Mouse (Mus musculus) urinary bladder, postnatal 14 days (tissue): Measurements from ENCODE around the gene Ston1.

Experiments
- DNase-seq: peaks from one replicate; pipeline ENCODE4 v3.0.0; 2021; ENCODE audit warnings: low spot score

The Ston1 gene

DNA sequence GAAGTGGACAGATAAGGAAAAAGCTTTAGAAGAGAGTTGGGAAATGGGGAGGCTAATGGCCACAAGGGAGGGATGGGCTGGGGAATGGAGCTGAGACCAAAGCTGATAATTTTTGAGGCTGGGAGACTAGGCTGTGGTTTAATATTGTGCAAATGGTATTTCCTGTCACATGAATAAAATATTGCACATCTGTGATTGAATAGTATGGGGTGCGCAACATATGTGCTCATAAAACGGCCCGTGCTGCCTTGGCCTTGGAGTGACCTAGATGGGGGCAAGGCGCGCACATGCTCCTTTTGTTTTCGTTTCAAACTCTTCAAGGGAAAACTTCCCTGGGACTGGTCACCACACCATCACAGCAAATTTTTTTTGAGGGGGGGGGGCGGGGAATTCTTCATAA lies 28.4 kb downstream of the Ston1 start:
- no peak for DNase-seq

DNA sequence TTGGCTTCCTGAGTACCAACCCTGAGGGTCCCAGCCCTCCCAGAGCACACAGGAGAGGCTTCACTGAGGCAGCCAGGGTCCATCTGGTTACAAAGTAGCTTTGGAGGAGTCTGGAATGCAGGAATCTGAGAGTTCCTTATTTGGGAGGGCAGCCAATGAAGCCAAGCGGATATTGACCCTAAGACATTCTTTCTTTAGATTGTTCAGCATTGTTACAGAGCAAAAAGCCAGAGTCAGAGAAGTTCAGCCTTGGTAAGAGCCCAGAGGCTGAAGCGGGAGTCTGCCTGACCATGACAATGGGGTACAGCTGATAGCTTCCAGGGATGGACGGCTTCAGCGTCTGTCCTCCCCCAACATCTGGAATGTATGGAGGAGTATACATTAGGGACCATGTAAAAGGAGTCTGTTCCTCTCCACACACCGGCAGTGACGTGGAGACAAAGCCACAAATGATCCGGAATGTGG lies 28.9 kb downstream of the Ston1 start:
- DNase-seq, result no peak

DNA sequence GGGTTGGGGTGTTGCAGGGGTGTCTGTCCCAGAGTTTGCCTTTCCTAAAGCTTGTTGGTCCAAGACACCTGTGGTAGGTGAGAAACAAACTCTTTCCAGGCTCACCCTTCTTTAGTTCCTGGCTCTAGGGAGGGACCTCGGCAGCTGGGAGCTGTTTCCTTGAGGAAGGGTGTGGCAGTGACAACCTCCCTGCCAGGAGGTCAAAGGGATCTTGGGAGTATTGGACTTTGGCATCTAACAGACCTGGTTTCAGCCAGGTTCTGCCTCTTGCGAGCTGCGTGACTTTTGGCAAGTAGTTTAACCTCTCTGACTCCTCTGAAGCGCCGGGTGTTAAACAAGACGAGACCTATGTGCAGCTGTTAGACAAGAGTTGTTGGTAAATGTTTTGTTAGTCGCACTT lies 29.7 kb downstream of the Ston1 start:
- DNase-seq, result peak; percentile 34

DNA sequence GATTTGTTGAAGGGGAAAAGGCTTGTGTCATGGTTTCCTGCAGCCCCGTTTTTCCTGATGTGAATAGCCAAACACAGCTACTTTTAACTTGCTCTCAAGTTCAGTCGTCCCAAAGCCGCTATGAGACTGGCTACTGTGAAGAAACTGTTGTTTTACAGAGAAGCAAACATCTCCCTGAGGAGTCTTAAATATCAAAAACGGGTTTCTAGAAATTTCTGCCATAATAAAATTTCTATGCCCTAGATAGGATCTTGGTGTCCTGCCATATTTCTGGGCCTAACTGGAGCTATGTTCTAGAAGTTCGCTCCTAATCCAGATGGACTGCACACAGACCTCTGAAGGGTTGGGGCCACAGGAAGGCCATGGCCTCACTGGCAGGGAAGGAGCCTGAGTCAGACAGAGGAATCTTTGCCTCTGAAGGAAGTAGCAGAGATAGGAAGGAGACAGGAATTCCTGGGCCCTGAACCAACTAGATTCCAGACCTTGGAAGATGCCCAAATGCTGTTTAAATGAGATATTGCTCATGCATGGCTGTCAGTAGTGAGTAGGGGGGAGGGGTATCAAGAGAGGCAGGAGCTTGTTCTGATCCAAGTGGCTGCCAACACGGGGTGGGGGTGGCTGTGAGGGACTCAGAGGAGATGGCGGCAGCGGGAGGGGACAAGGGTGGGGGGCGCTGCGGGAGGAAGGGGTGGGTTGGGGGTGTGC lies 31.3 kb downstream of the Ston1 start:
- peak; percentile 75 for DNase-seq

DNA sequence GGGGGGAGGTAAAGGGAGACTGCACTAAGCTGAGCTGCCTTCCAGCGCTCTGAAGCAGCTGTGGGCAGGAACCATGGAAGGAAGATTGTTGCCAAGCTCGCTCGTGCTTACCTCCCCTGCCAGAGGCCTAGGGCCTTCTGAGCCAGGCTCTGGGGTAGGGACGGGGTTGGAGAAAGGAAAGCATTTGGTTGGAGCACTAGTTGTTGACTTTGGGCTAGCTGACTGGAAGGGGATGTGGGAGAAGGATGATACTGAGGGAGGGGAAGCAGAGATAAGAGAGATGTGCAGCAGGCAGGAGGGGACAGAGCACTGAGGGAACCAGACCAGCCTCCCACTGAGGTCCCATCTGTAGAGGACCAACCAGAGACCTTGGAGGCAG lies 31.9 kb downstream of the Ston1 start:
- DNase-seq, result peak; percentile 64

DNA sequence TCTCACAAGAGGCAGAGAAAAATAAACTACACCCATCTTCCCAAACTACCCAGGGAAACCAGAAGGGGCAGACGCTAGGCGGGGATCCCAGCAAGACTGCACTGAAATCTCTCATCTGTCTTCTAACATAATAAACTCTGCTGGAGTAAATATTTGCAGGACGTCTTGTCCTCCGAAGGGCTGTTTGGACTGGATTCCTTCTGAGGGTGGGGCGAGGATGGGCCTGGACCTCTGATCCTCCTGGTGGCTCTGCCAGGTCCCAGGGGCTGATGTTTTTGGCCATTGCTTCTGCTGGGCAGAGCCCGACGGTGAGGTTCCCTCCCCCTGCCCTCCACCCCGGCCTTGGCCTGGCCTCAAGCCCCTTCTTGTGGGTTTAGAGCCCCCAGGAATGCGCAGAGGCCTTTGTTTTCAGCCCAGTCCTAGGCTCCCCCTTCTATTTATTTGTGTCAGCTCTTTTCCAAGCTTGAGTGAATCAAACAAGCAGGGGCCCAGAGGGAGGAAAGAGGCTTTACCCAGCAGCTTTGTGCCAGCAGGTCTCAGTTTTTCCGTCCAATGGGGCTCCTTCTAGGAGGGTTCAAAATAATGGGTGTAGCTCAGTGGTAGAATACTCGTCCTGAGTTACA lies 32.6 kb downstream of the Ston1 start:
- DNase-seq, result peak; percentile 75

DNA sequence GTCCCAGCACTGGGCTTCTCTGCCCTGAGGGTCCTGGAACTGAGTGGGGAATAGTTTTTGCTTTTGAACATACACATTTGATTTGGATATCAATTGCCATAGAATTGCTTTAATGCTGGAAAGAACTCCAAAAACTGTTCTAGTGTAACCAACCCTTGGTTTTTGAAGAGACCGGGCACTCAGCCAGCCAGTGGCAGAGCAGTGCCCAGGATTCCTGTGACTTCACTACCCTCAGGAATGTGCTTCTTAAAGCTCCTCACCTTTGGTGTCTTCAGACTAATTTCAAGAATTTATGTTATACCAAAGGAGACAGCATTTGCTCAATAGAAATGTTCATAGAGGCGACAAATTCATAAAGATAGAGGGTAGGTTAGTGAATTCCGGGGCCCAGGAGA lies 33.1 kb downstream of the Ston1 start:
- DNase-seq, result peak; percentile 55

DNA sequence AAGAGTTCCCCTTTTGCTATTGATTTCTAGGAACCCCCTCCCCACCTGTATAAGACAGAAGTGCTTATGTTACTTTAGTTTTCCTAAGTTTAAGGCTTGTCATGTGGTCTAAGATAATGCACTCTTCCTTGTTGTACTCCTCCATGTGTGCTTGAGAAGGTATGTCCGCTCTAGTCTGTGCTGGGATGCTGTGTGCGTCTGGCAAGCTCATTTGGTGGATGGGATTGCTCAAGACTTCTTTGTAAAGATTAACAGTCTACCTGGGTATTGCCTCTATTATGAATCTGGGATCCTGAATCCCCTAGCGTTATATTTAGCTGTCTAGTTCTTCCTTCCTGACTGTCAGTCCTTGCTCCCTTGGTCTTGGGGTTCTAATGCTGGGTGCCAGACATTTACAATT lies 35.1 kb downstream of the Ston1 start:
- DNase-seq, result no peak

DNA sequence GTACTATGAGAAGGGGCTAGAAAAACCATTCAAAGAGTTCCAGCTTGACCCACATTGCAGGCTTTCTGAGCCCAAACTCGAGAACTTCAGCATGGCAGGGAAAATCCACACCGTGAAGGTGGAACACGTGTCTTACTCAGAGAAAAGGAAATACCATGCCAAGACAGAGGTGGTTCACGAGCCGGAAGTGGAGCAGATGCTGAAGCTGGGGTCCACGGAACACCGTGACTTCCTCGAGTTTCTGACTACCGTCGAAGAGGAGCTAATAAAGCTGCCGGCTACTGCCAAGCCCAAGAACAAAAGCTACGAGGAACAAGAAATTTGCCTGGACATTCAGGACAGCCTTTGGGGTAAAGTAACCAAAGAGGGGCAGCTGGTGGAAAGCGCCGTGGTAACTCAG lies 38.6 kb downstream of the Ston1 start:
- DNase-seq, result no peak

DNA sequence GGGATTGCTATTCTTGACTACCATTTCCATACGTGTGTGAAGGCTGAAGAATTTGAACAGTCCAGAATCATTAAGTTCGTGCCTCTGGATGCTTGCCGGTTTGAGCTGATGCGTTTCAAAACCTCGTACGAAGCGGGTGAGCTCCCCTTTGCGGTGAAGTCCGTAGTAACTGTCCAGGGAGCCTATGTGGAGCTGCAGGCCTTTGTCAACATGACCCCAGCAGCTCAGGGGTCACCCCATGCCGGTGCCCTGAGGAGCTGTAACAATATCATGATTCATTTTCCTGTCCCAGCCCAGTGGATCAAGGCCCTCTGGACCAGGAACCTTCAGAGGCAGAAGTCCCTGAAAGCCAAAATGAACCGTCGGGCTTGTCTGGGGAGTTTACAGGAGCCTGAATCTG lies 39.1 kb downstream of the Ston1 start:
- DNase-seq, result no peak

DNA sequence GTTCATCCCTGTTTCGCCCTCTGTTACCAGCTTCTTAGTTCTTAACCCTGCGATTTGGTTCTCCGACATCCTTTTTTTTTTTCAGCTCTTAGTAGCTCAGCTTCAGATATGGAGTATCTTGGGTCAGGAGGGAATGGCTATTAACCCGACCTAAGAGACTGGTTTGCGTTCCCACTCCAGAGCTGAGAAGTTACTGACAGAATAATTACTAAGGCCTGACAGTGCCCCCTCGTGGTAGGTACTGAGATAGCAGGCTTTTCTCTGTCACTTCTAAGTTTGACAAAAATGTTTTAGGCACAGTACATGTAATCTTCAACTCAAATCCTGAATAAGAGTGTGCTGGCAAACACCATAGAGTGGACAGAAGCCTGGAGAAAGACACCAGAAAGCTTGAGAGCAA lies 43.5 kb downstream of the Ston1 start:
- peak; percentile 74 for DNase-seq

DNA sequence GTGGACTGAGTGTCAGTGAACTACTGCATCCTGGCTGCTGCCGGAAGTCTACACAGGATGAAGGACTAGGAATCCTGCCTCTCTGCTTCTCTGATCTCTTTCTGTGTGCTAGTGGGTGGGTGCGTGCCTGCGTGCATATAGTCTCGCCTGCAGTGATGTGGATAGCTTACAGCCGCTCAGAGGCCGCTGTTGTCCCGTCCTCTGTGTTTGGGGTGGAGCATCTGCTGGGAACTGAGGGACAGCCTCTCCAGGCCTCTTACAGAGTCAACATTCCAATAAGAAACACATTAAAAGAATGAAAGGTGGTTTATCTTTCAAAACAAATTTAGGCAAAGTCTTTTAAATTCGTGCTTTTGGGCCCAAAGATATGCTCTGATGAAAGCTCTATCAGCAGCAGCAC lies 44.4 kb downstream of the Ston1 start:
- no peak for DNase-seq

DNA sequence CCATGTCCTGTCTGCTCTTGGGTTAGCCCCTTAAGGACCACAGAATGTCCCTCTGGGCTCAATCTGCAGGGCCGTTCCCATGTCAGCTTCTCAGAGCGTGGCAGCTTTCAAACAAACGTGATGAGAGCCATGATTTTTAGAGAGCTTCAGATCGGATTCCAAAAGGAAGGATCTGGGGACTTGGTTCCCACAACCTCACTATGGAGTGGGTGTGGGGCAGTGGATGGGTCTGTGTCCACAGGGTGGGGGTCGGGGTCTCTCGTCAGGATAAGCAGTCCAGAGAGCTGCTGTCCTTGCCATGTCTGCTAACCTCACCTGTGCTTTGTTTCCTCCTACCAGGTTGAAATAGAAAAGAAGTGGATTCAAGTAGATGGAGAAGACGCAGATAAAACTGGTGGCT lies 47.4 kb downstream of the Ston1 start:
- DNase-seq, result no peak

DNA sequence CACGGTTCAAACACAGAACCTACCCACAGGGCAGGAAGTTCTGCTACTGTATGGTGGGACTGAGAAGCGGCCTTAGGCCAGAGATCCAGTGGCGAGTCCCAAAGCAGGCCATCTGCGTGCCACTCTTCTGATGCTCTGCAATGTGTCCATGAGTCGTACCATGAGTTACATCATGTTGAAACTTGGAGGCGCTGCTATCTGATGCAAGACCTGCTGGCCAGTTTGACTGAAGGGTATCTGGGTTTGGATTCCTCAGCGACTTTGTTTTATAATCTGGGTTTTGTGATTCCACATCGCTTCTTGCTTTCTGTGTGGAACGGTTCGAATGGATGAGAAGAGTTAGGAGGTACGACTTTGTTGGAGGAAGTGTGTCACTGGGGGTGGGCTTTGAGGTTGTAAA lies 47.8 kb downstream of the Ston1 start:
- DNase-seq, result no peak

DNA sequence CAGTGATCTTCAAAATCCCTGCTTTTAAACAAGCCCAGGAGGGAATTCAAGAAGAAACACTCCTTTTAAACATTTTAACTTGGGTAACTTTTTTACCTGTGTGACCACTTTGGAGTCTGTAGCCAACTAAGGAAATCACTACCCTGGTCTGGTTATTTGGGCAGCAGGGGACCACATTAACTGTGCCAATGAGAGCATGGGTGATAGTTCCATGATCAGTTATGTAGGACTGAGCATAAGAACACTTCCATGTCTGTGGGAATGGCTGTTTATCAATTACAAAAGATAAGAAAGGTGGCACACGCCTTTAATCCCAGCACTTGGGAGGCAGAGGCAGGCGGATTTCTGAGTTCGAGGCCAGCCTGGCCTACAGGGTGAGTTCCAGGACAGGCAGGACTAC lies 49.7 kb downstream of the Ston1 start:
- DNase-seq, result no peak

DNA sequence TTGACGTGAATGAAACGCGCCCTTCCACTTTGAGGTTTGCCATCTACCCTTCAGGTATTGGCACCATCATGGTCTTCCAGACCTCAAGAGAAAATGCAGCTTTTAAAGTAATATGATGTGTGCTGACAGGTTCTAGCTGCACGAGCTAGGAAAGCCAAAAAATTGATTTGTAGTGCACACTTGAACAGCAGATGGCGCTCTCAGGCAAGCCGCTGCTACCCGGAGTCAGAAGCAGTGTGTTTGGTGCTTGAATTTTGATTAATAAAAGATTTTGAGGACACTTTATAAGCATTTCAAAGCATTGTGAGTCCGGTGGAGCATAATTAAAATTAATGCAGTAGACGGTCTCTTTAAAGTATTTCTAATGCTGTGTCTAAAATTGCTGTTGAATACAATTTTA lies 54.5 kb downstream of the Ston1 start:
- DNase-seq, result peak; percentile 67

DNA sequence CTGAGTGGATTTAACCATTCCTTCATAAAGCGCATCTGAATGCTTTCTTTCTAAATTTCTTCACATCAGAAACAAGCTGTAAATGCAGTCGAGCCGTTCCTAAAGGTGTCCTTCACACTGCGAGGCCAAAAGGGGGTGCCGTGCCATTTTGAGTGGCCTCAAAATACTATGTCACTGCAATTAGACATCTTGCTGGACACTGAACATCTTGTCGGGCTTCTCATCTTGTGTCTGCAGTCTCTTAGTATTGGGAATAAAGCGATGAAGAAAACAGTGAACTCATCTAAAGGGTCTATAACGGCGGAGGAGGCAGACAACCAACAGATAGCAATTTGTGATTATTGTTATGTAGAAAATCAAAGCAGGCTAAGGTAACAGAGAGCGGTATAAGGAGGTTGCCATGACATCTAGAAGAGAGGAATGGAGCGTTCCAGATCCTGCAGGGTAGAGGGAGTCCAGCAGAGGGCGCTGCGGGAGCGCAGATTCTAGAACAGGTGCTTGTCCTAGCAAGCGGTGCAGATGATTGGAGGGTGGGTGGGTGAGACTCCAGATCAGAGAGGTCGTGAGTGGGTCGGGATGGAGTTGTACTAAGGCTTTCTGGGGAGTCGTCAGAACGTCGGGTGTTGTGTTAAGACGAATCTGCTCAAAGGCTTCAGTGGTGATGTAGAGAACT lies 55.4 kb downstream of the Ston1 start:
- peak; percentile 77 for DNase-seq

DNA sequence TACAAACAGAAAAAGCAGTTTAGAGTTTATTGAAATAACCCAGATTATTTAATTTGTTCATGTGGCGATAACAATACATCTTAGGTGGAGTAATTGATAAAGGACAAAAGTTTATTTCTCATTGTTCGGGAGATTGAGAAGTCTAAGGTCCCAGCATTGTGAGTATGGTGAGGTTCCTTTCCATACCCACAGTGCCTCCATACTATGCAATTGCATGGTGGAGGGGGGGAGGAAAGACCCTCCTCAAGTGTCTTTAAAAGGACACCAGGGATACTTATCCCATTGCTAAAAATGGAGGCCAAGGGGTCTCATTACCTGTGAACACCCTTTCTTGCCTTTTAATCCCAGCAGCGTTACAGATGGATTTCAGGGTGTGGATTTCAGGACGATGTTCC lies 55.9 kb downstream of the Ston1 start:
- DNase-seq, result no peak

DNA sequence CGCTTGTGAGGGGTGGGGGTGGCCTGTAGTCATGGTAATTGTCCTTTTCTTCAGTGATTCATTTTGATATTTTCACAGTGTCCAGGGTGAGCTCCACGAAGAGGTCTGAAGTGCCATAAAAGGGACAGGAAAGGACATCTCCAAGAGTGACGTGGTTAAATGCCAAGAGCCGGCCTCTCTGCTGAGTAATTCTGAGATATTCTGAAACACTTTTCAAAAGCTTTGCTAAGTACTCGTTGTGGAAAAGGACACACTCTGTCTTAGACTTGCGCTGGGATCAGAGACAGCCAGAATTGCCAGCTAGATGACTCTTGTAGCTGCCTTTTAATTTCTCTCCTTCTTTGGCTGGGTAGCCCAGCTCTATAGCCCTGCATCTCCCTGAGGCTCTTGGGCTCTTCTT lies 61.0 kb downstream of the Ston1 start:
- no peak for DNase-seq

DNA sequence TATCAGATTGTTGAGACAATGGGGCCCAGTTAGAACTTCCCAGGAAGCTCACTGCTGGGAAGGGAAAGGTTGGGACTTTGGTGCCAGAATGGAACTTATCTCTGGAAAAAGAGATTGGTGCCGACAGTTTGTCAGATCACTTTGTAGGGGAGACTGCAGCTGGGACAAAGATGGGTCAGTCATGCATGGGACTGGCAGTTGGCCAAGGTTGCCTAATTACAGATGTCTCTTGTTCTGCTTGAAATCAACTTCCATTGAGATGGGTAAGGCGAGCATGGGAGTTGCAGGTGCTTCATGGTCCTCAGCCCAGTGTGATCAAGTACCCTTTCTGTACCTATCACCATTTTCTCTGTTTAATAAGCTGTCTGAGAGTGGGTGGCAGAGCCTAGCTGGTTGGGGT lies 68.6 kb downstream of the Ston1 start:
- DNase-seq, result no peak

DNA sequence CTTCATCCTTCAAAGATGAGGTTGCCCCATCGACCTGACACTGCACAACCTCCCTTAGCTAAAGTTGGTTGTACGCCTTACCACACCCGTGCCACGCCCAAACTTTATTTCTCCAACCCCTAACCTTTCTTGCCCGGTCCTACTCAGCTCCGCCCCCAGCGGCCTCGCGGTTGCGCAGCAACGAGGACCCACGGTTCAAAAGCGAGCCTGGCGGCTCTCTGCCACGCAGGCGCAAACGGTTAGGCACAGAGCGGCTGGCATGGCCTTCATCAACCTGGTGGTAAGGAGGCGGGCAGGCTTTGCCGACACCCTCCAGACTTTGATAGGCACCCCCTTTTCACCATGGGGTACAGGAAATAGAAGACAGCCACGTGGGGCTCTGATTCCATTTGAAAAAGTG lies 71.0 kb downstream of the Ston1 start, which contains the start of gene Gtf2a1l:
Gene Gtf2a1l (plus strand): TSS at position 209 of the 400 bp plus-strand sequence.
- peak; percentile 24 for DNase-seq

DNA sequence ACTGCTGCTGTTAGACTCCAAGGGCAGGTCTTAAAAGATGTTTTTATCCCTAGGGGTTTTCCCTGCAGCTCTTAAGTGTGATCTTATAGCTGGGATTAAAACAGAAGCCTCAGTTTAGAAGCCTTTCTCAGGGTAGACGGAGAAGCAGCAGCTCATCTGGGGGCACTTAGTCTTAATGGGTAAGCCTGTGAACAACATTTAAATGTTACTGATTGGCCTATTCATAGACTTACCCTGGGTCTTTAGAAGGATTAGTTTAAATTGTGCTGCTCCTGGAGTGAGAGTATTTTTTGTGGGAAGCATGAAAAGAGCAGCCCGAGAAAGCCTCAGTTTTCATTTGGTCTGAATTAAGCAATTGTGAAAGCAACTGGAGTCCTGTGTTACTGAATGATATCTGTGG lies 72.4 kb downstream of the Ston1 start:
- no peak for DNase-seq

DNA sequence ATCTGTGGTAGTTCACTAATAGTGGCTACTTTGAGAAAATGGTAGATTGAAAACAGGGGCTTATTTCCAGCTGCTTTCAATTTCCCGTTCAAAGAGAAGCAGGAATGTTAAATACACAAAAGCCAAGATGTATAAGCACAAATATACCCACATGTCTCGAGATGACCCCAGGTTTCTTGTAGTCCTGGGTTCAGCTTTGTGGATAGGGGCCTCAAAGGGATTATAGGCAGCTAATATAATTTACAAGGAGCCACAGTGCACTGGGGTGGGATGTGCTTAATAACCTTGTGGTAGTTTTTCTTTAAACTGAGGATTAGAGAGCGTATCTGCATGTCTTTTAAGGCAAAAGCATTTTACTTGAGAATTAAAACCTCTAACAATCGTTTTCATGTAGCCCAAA lies 73.3 kb downstream of the Ston1 start:
- no peak for DNase-seq
